Mouse (Mus musculus) intestine, embryonic 15.5 days (tissue): Measurements from ENCODE around the gene Igf2r. TPM values are rescaled to one million over a fixed set of nuclear protein-coding genes. Genes with fewer than 3 reads are reported as not detected.

ENCODE experiments used
- ATAC-seq: fragments of 200-750 bp; cut with Nextera tagmentation; 2 replicates; pipeline ENCODE4 v1.8.0; 2017; ENCODE audit warnings: moderate TSS enrichment, moderate library complexity
- H3K27ac ChIP-seq: fragments of 300-500 bp; sonication (generic); 2 replicates; pipeline ENCODE4 v1.5.1; 2015; ENCODE audit warnings: mild to moderate bottlenecking, inconsistent platforms
- H3K27me3 ChIP-seq: fragments of 300-500 bp; sonication (generic); replicated peaks from 2 replicates; pipeline ENCODE4 v1.6.1; 2015; ENCODE audit warnings: inconsistent platforms
- H3K36me3 ChIP-seq: fragments of 300-500 bp; sonication (generic); 2 replicates; pipeline ENCODE4 v1.6.1; 2015; ENCODE audit warnings: inconsistent platforms
- H3K4me1 ChIP-seq: fragments of 300-500 bp; sonication (generic); replicated peaks from 2 replicates; pipeline ENCODE4 v1.6.1; 2015; ENCODE audit warnings: inconsistent platforms
- H3K4me2 ChIP-seq: fragments of 300-500 bp; sonication (generic); replicated peaks from 2 replicates; pipeline ENCODE4 v1.6.1; 2015; ENCODE audit warnings: mild to moderate bottlenecking, inconsistent platforms
- H3K4me3 ChIP-seq: fragments of 300-500 bp; sonication (generic); replicated peaks from 2 replicates; pipeline ENCODE4 v1.5.1; 2015; ENCODE audit warnings: inconsistent platforms
- H3K9ac ChIP-seq: fragments of 300-500 bp; sonication (generic); 2 replicates; pipeline ENCODE4 v1.6.1; 2015; ENCODE audit warnings: inconsistent platforms
- H3K9me3 ChIP-seq: fragments of 300-500 bp; sonication (generic); 2 replicates; pipeline ENCODE4 v1.6.1; 2016; ENCODE audit warnings: inconsistent platforms
- WGBS: fragments of 180-500 bp; shearing (Covaris S2); methylation state at CpG from one replicate; pipeline ENCODE4 v1.1.7; 2015; 5-methylcytosine and 5-hydroxymethylcytosine counted together
- polyA plus RNA-seq: library from polyadenylated mRNA; unstranded; fragments of >200 nt; fragmentation: Nextera tagmentation; extraction: Ambion mirVana; gene quantifications from 2 replicates; pipeline ENCODE4 v1.2.1, GENCODE M21; 2015

The Igf2r gene
- polyA plus RNA-seq, 1 experiment from 2014 or later, result 37.5 TPM

DNA sequence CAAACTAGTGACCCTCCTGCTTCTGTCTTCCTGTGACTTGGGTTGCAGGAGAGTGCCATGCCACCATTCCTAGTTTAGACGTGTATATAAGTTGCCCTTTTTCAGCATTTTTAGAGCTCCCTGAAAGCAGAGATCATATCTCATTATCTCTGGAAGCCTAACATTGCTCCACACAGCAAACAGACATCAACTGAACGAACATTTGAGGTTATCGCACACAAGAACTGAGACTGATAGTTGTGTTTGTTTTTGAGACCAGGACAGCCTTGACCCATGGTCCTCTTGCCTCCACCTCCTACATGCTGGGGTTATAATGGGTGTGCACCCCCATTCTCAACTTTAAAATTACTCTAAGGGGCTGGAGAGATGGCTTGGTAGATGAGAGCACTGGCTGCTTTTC is 27.2 kb upstream of the Igf2r start:
- Histone ChIP-seq H3K4me1 (peaks cover 43% of the 10 kb centered on the region), H3K36me3 (no peaks in the 10 kb centered on the region), H3K9ac (no peak overlapping the region), H3K9me3 (no peaks in the 10 kb centered on the region), H3K27me3 (no peaks in the 10 kb centered on the region), H3K4me2 (no peak overlapping the region), H3K27ac (no peak overlapping the region), H3K4me3 (no peak overlapping the region)
- no peak for ATAC-seq
- 63% methylated on average over 3 of the region's 3 CpGs for WGBS

- Histone ChIP-seq H3K27ac (peak overlapping the region; percentile 73), H3K27me3 (no peaks in the 10 kb centered on the region), H3K9me3 (no peaks in the 10 kb centered on the region), H3K4me2 (no peak overlapping the region), H3K36me3 (no peaks in the 10 kb centered on the region), H3K4me1 (peaks cover 57% of the 10 kb centered on the region), H3K4me3 (no peak overlapping the region), H3K9ac (no peak overlapping the region)
- WGBS, result 31% methylated on average over 8 of the region's 8 CpGs
- peak; percentile 18; the same call in 1 of the 2 replicates for ATAC-seq
Observed at GRCm38 (mm10) chr17:12793660-12794406, 24.4 kb upstream of the Igf2r start.

DNA sequence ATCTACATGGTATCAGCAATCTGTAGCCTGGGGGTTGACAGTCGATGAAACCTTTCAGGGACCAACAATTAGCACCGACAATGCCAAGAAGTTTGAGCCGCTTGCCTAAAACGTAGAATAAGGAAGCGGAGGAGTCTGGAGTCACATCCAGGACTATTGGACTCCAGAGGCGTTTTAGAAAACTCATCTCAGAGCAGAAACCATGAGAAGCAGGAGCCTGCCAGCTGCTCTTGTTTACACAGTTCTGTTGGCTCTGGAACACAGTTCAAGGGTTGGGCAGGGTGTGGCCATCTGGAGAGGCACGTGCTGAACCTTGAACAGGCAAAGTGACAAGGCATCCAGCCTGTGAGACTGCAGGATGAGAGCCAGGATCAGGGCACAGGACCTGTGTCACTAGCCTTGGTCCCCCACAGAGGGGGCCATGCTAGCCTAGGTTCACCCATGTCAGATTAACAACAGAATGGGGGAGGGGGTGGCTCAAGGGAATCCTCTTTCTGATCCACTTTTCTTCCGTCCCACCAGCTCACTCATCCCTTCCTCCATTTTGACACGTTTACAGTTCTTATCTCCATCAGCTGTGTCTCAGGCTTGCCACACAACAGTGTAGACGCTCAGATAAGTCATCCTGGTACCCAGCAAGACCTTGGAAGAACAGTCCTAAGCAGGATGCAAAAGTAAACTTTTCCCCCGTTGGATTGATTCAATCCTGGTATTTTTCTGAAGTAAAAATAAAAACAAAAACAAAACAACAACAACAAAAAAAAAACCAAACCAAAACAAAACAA is 23.1 kb upstream of the Igf2r start:
- Histone ChIP-seq H3K9me3 (no peaks in the 10 kb centered on the region), H3K27me3 (no peaks in the 10 kb centered on the region), H3K9ac (no peak overlapping the region), H3K4me2 (no peak overlapping the region; the same call in 1 of the 2 replicates), H3K36me3 (no peaks in the 10 kb centered on the region; the same call in 1 of the 2 replicates), H3K4me1 (peaks cover 50% of the 10 kb centered on the region), H3K27ac (peak overlapping the region; percentile 73), H3K4me3 (no peak overlapping the region)
- ATAC-seq, result peak; percentile 90
- WGBS, result 41% methylated on average over 11 of the region's 11 CpGs

GRCm38 (mm10) chr17:12791420-12791819 is 22.0 kb upstream of the Igf2r start:
- no peaks in the 10 kb centered on the region for H3K27me3 ChIP-seq
- peaks cover 49% of the 10 kb centered on the region for H3K4me1 ChIP-seq
- no peak for ATAC-seq
- WGBS, result 38% methylated on average over 4 of the region's 4 CpGs
- peak overlapping the region; percentile 79 for H3K27ac ChIP-seq
- no peak overlapping the region for H3K9ac ChIP-seq
- no peaks in the 10 kb centered on the region; the same call in 1 of the 2 replicates for H3K36me3 ChIP-seq
- H3K4me3 ChIP-seq, result no peak overlapping the region
- H3K9me3 ChIP-seq, result no peaks in the 10 kb centered on the region
- no peak overlapping the region for H3K4me2 ChIP-seq

- no peak for ATAC-seq
- no peaks in the 10 kb centered on the region for H3K27me3 ChIP-seq
- peaks cover 49% of the 10 kb centered on the region for H3K4me1 ChIP-seq
- WGBS, result 27% methylated on average over 5 of the region's 5 CpGs
- no peaks in the 10 kb centered on the region; the same call in 1 of the 2 replicates for H3K36me3 ChIP-seq
- no peaks in the 10 kb centered on the region for H3K9me3 ChIP-seq
- no peak overlapping the region for H3K9ac ChIP-seq
- H3K4me3 ChIP-seq, result no peak overlapping the region
- peak overlapping the region; percentile 79 for H3K27ac ChIP-seq
- H3K4me2 ChIP-seq, result 0 out of 2 replicates have a peak overlapping the region, but pooled peaks have one; percentile 17
Observed at GRCm38 (mm10) chr17:12791079-12791406, 21.6 kb upstream of the Igf2r start.

DNA sequence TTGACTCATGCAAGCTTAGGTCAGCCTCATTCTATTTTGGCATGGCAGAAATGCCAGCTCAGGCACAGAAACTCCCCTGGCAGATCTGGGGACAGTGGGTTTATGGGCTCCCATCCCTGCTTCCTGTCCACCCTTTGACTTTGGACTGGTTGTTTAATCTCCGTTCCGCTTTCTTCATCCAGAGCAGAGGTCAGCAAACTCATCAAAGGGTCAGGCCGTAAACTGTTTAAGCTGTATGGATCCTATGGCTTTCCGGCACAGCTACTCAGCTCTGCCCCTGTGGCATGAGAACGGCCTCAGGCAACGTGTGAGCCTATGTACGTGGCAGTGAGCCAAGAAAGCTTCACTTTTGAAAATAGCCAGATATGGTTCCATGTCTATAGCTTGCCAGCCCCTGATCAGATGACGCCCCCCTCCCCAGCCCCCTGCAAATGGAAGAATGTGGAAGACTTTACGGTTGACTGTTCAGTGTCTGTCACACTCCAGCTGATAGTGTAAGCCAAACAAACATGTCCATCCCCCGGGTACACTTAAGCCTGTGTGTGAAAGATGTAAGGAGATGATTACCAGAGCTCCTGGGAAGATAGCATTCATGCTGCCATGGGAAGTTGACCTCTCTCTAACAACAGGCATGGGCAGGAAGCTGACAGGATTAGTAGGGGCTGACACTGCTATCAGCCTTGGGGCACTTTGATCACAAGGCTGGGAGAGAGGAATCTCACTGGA is 21.1 kb upstream of the Igf2r start:
- H3K9ac ChIP-seq, result 0 out of 2 replicates have a peak overlapping the region, but pooled peaks have one; percentile 3
- H3K27me3 ChIP-seq, result no peaks in the 10 kb centered on the region
- no peaks in the 10 kb centered on the region for H3K9me3 ChIP-seq
- peak; percentile 75 for ATAC-seq
- peak overlapping the region; percentile 79 for H3K27ac ChIP-seq
- H3K4me2 ChIP-seq, result peak overlapping the region; percentile 17; the same call in 1 of the 2 replicates
- no peaks in the 10 kb centered on the region; the same call in 1 of the 2 replicates for H3K36me3 ChIP-seq
- H3K4me1 ChIP-seq, result peaks cover 48% of the 10 kb centered on the region
- no peak overlapping the region for H3K4me3 ChIP-seq
- WGBS, result 5% methylated on average over 10 of the region's 10 CpGs

DNA sequence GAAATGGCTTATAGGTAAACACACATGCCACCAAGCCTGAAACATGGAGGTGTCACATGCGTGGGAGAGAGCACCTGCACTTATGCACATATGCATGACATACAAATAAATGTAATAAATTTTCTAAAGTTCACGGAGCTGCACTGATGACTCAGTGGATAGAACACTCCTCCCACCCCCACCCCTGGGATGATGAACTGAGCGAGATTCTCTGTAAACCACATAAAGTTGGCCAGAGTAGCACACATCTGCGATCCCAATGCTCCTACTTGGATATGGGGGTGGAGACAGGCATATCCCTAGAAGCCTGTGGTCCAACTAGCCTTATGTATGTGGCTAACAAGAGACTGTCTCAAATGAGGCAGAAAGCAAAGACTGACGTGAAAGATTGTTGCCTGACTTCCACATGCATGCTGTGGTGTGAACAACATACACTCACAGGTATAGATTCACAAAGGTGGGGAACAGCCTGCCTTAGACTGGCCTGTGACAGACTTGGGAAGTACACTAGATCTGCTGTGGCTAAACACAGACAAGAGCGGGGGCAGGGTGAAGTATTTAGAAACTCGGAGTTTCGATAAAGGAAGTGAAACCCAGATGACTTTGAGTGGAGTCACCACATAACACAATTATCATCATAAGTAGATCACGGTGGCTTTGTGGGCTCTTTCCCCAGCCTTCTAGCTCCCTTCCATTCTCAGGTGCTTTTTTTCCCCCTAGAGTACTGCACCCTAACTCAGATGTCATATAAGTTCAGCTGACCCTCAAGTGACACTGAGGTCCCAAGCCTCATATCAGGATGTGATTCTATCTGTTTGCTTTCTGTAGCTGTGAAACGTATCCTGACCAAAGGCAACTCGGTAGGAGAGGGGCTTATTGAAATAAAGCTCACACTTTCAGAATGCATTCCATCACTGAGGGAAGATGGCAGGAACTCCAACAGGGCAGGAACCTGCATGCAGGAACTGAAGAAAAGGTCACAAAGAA is 13.7 kb upstream of the Igf2r start:
- no peaks in the 10 kb centered on the region; the same call in 1 of the 2 replicates for H3K36me3 ChIP-seq
- no peaks in the 10 kb centered on the region for H3K9me3 ChIP-seq
- ATAC-seq, result peak; percentile 19; the same call in 1 of the 2 replicates
- no peak overlapping the region; the same call in 1 of the 2 replicates for H3K4me2 ChIP-seq
- H3K27ac ChIP-seq, result peak overlapping the region; percentile 67
- H3K9ac ChIP-seq, result no peak overlapping the region
- peaks cover 46% of the 10 kb centered on the region for H3K4me1 ChIP-seq
- WGBS, result 34% methylated on average over 11 of the region's 11 CpGs
- no peaks in the 10 kb centered on the region for H3K27me3 ChIP-seq
- no peak overlapping the region for H3K4me3 ChIP-seq

DNA sequence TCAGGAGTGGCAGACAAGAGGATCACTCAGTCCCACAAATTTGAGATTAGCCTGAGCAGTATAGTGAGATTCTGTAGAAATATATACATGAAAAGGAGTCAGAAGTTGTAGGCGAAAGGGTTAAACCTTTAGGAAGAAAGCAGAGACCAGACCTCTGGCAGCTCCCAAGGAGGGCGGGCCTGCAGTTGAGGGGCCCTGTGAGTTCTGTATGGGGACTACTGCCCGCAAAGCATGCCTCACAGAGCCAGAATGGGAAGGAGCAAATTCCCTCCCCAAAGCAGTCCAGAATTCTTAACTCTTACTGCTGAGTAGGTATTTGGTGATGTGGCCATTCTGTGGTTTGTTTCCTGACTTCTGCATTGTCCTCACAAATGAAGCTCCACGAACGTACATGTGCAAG is 11.6 kb upstream of the Igf2r start:
- Histone ChIP-seq H3K9me3 (no peaks in the 10 kb centered on the region), H3K27ac (peak overlapping the region; percentile 89), H3K9ac (no peak overlapping the region), H3K4me2 (peak overlapping the region; percentile 42), H3K4me1 (peaks cover 46% of the 10 kb centered on the region), H3K4me3 (no peak overlapping the region), H3K27me3 (no peaks in the 10 kb centered on the region), H3K36me3 (no peaks in the 10 kb centered on the region)
- 13% methylated on average over 5 of the region's 5 CpGs for WGBS
- ATAC-seq, result peak; percentile 83

DNA sequence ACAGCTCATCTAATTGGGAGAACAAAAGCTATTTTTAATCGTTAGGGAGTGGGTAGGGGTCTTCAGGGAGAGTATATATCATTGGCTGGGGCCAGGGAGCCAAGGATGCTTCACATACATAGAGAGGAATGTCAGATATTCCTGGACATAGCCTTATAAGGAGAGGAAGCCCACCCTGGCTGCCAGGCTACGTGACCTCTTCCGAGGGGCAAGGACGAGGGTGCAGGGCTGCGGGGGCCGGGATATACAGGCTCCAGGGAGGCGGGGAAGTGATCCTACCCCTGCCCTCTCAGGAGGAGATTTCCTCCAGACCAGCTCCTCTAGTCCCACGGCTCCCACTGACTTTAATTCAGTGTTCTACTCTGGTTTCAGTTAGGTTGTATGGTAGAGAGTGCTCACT is 10.7 kb upstream of the Igf2r start:
- H3K9me3 ChIP-seq, result no peaks in the 10 kb centered on the region
- H3K27ac ChIP-seq, result peak overlapping the region; percentile 89
- 0 out of 2 replicates have a peak, but pooled peaks have one; percentile 11 for ATAC-seq
- no peaks in the 10 kb centered on the region for H3K27me3 ChIP-seq
- H3K36me3 ChIP-seq, result no peaks in the 10 kb centered on the region
- peaks cover 46% of the 10 kb centered on the region for H3K4me1 ChIP-seq
- H3K4me2 ChIP-seq, result peak overlapping the region; percentile 27; the same call in 1 of the 2 replicates
- 15% methylated on average over 8 of the region's 8 CpGs for WGBS
- no peak overlapping the region for H3K4me3 ChIP-seq
- no peak overlapping the region for H3K9ac ChIP-seq

GRCm38 (mm10) chr17:12779442-12779841 is 10.0 kb upstream of the Igf2r start:
- Histone ChIP-seq H3K36me3 (no peaks in the 10 kb centered on the region), H3K27ac (peak overlapping the region; percentile 89), H3K4me3 (no peak overlapping the region), H3K4me2 (no peak overlapping the region), H3K9ac (no peak overlapping the region), H3K27me3 (no peaks in the 10 kb centered on the region), H3K9me3 (no peaks in the 10 kb centered on the region), H3K4me1 (peaks cover 46% of the 10 kb centered on the region)
- WGBS, result 32% methylated on average over 3 of the region's 3 CpGs
- peak; percentile 55 for ATAC-seq

GRCm38 (mm10) chr17:12773956-12774355 is 4.5 kb upstream of the Igf2r start:
- peaks cover 9% of the 10 kb centered on the region for H3K36me3 ChIP-seq
- H3K4me2 ChIP-seq, result no peak overlapping the region
- H3K27me3 ChIP-seq, result no peaks in the 10 kb centered on the region
- H3K4me1 ChIP-seq, result peaks cover 8% of the 10 kb centered on the region; the same call in 1 of the 2 replicates
- H3K27ac ChIP-seq, result no peak overlapping the region
- H3K9me3 ChIP-seq, result no peaks in the 10 kb centered on the region
- WGBS, result 46% methylated on average over 3 of the region's 3 CpGs
- ATAC-seq, result no peak
- no peak overlapping the region for H3K9ac ChIP-seq
- no peak overlapping the region for H3K4me3 ChIP-seq
